Mouse (Mus musculus): ENCODE measurements around the gene Gm20388.
A peak's percentile ranks its signal among the peaks of the same experiment; 100 is the strongest.

The Gm20388 gene

DNA sequence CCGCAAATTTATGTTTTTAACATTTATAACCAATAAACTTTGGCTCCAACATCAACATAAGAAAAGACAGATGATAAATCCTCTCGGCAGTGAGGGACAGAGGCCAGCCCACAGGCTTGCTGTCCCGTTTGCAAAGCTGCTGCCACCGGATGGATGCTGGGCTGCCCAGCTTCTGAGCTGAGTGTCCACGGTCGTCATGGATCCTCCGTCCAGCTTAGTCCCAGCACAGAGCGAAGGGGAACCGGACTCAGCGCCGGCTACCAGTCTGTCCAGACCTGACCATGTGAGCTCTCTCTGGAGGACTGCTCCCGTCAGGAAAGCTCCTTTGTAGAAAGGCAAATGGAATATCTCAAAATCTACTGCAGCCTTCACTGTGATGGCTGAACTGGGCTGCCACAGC lies 1289.4 kb downstream of the Gm20388 start:
- no peak for DNase-seq (ENCODE audit: extremely low read depth, insufficient read length, low spot score)

DNA sequence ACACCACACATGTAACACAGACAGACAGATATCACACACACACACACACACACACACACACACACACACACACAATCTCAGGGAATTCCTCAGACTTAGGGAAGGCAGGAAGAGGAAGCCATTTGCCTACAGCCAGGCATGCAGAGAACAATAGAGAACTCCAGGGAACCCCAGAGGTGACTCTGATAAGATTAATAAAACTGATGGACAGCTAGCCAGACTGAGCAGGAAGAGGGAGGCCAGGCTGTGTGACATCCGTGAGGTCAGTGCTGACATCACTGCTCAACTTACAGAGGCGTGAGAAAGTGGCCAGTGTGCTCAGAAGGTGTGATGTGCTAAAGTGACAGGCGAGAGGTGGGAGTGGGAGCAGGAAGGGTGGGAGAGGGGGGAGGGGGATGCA lies 1290.3 kb downstream of the Gm20388 start:
- DNase-seq (ENCODE audit: extremely low read depth, insufficient read length, low spot score), result no peak

DNA sequence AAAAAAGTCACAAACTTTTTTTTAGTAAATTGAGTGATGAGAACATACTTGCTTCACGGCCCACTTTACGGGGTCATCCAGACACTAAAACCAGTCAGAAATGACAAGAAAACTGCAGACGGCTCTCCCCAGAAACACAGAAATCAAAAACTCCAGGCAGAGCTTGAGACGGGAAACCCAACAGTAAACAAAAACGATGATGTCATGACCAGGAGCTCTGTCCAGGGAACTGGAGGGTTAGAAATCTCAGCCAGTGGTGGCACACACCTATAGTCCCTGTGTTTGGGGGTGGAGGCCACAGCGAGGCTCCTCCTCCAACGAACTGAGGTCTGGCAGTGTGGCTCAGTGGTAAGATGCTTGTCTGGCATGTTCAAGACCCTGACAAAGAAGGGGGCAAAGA lies 1291.0 kb downstream of the Gm20388 start:
- no peak for DNase-seq (ENCODE audit: extremely low read depth, insufficient read length, low spot score)

DNA sequence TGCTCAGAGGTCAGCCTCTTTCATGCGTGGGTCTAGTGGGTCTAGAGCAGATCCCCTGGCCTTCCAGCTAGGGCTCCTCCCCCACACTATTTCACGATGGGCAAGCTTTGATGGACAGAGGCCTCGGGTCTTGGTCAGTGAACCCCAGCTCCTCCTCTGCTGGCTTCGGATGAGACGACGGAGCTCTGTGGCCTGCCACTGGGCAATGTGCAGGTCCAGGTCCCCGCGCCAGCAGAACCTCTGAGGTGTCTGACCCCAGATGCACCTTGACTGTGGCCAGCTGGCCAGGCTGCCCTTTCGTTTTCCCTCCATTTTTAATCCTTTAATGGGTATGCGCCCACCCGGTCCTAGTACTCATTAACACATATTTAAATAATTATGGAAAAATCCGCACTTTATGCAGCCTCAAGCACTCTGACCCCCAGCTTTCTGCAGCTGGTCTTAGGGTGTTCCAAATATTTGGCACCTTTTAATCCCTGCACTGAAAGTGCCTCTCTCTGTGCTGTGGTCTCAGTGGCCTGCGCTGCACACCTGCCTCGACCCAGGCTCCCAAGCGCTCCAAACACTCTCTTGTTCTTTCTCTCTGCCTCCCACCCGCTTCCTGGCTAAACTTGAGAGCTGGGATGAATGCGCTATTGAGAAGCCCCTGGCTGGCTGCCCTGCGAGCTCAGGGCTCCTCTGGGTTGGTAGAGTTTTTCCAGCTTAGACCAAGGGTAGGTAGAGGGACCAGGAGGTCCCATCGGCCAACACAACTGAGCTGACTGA lies 1293.2 kb downstream of the Gm20388 start:
- DNase-seq (ENCODE audit: extremely low read depth, insufficient read length, low spot score), result no peak

DNA sequence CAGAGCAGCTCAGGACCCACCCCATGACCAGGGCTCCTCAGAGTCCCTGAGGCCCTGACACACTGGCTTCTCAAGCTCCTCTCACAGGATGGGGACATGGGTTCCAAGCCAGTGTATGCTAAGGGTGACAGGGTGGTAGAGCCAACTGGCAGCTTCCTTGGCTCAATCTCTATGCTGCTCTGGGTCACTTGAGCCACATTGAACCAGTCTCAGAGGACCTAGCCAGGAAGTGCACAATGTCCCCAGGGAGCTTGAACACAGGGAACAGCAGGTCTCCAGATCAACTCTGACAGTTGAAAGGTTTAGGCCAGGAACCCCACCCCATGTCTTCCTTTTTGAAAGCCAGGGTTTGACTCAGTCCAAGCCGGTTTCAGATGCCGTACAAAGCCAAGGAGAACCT lies 1296.5 kb downstream of the Gm20388 start:
- DNase-seq (ENCODE audit: extremely low read depth, insufficient read length, low spot score), result no peak

DNA sequence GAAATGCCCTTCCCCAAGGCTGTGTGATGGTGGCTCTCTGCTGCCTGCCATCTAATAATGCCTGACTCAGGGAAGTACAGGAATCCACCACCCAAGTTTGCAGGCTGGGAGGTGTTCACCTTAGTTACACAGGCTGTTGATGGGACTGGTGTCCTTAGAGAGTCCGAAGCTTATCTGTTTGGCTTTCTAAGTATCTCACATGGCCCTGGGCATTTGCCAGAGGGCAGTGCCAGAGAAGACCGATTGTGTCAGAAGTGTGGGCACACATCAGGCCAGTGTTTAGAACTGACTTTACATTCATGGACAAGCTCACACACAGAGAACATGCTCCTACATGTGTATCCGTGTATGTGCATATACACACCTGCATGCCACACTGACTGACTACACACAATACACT lies 1300.0 kb downstream of the Gm20388 start:
- DNase-seq (ENCODE audit: extremely low read depth, insufficient read length, low spot score), result no peak

DNA sequence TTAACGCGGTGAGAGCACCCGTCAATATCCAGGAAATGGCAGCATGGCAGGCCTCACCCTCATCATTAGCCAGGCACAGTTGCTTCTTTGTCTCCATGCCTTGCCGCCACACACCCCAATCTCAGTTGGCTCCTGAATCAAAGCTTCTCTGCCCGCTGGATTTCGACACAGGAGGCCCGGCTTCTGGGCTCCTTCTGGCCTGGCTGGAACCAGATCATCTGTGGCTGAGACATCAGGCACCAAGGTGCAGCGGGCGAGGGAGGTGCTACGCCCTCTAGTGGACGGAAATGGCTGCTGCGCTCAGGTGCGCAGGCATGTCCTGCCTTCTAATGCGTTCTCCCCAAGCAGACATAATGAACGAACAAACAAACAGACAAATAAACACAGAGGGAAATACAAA lies 1302.6 kb downstream of the Gm20388 start:
- peak; percentile 63 for DNase-seq (ENCODE audit: extremely low read depth, insufficient read length, low spot score)

DNA sequence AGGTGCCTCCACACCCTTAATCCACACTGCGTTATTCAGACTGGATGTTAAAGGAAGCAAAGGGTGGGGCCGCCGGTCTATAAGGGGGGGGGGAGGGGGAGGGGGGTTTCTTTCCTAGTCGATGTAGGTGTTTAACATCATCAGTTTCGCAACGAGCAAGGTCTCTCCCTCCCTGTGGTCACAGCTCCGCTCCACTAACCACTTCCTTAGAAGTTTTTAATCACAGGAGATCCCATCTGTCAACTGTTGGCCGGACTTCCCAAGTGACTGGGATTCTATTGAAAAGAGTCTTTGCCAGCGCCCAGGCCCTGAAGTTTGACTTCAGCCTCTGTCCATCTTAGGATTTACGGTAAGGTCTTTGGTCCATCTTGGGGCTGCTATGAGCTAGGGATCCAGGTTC lies 1303.0 kb downstream of the Gm20388 start:
- DNase-seq (ENCODE audit: extremely low read depth, insufficient read length, low spot score), result no peak

DNA sequence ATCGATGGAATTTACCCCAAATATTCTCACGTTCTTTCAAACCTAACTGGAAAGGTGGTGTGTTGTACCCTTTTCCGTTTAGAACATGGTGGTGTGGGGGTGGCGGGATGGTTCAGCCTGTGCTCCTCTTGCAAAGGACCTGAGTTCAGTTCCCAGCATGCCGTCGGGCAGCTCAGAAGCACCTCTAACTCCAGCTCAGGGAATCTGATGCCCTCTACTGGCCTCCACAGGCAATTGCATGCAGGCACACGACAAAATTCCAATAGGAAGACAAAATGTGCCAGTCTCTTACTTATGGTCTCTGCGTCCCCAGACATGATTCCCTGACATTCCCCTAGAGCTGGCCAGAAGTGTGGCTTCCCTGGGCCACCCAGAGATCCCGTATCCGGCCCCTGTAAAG lies 1304.3 kb downstream of the Gm20388 start:
- DNase-seq (ENCODE audit: extremely low read depth, insufficient read length, low spot score), result no peak

DNA sequence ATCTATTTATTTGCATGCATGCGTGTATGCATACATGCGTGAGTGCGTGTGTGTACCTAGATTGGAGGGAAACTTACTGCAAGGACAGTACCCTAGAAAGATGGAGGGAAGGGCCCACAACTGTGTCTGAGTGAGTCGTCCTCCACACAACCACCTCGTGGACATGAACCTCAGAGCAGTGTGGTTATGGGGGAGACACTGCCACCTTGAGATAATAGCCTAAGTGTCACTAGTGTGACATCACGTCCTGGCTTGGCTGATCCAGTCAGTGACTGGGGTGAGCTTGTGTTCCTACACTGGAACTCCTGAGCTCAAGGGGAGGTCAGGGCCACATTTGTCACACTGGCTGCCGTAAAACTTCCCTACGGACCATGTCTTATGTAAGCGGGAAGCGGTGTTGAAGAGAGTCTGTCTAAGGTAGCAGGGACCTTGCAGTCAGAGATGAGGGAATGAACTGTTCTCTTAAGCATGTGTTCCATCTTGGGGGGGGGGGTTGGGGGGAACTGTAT lies 1305.9 kb downstream of the Gm20388 start:
- DNase-seq (ENCODE audit: extremely low read depth, insufficient read length, low spot score), result no peak

DNA sequence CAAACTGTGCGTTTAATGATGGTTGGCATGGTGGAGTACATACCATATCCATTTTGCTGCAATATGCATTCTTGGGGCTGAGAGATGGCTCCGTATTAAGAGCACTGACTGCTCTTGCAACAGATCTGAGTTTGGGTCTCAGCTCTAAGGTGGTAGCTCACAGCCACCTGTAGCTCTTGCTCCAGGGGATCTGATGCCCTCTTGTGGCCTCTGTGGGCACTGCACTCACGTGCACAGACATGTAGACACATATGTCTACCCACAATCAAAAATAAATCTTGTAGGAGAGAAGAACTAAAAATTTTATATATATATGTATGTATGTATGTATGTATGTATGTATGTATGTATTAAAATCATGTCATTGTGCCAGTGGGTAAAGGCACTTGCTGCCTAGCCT lies 1307.8 kb downstream of the Gm20388 start:
- DNase-seq (ENCODE audit: extremely low read depth, insufficient read length, low spot score), result no peak

DNA sequence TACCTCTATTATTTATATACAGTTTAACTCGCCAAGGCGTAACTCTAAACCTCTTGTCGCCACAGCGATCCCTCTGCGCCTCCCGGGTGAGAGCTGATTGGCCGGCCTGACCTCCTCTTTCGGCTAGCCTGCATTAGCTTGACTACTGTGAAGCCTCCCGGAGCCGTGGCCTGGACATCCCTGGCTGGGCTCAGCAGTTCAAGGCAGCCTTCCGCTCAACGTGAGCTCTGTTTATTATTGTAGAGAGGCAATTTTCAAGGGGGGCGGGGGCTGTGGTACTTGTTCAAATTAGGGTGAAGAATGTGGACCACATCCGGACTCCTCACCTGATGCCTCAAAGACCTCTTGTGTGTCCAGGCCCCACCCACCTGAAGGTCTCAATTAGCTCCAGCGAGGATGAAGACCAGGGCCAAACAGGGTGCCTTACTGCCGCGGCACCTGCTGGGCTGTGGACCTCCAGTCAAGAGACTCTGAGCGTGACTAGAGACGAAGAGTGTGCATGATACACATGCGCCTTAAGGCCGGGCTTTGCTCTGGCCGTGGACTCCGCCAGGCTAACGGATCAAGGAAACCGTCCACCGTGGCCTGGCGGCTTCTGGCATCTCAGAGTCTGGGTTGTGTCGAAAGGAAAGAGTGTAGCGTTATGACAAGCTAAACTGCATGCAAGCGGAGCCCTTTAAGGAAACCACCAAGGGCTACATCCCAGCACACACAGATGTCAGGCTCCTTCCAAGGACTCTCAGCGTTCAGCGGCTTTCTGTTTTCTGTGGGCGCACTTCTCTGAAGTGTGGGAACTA lies 1309.7 kb downstream of the Gm20388 start:
- DNase-seq (ENCODE audit: extremely low read depth, insufficient read length, low spot score), result no peak

DNA sequence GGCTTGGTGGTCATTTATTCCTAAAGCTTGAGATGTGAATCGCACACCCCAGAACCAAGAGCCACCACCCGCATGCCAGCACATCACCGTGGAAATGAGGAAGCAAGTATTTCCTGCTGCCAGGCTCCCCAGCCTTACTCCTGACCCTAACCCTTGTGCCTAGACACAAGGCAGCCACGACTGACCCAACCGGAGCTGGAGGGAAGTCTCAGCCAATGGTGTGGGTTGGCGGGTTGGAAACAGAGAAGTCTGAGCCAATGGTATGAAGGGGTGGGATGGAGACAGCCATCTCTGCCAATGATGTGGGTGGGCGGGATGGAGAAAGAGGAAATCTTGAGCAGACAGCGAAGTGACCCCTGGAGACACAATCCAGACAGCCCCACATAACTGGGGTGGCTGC lies 1314.1 kb downstream of the Gm20388 start:
- DNase-seq (ENCODE audit: extremely low read depth, insufficient read length, low spot score), result no peak

DNA sequence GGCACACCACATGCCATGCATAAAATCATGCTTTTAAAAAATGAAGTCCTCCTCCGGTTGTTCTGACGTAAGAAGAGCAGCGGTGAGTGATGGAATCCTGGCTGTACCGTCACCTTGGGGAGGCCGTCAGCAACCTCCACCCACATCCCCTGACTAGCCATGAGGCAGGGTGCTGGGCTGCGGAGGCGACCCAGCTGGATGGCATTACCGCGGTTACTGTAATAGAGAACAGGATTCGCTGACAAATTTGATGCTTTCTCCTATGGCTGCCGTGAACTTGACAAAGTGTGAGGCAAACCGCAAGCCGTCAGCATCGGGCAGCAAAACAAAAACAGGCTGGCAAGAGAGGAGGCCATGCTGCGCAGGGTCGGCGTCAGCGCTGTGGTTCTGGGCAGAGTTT lies 1317.1 kb downstream of the Gm20388 start:
- DNase-seq (ENCODE audit: extremely low read depth, insufficient read length, low spot score), result no peak

DNA sequence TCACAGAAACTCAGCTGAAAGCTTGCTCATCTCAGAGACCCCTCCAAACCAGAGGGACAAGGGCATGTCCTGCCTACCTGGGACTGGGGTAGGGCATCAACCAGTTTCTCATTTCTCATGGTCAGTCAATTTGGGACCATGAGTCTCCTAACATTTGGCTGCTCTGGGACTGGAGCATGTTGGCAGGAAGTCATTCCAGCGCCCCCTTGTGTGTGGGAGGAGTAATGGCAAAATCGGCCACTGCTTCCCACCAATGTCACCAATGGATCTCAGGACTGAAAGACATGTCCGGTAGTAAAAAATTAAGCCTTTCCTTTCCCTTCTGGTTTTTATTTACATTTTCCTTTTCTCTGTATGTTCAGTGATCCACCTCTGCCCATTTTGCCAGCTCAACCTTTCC lies 1318.3 kb downstream of the Gm20388 start:
- DNase-seq (ENCODE audit: extremely low read depth, insufficient read length, low spot score), result no peak

DNA sequence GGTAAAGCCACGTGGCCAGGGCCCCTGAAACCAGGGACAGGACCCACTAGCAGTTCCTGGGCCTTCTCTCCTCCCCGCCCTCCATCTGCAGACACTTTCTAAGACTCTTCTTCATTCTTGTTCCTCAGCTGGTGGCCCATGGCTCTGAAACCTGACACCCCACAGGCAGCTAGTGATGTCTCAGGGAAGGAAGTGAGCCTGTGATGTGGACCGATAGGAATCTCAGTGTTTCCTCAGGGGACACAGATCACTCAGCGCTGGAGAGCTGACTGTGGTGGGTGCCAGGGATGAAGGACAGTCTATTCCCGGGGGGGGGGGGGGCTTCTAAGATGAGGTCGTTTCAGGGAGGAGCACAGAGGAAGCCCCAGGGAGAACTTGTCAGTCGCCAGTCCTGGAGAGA lies 1318.9 kb downstream of the Gm20388 start:
- DNase-seq (ENCODE audit: extremely low read depth, insufficient read length, low spot score), result peak; percentile 66

DNA sequence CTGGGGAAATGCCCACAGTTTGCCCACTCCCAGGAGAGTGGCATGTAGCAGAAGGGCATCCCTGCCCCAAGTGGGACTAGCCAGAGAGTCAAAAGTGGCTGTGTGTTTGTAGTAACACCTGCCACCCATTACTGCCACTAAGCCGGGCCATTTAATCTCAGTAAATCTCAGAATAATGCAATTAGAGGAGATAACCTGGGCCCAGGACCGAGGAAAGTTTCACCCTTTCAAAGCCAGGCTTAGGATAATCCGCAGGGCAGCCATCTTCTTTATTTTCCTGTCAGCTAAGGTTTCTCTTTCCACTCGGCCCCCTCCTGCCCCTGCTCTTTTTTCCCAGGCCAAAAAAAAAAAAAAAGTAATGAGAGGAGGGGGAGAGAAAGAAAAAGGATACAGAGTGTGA lies 1322.6 kb downstream of the Gm20388 start:
- no peak for DNase-seq (ENCODE audit: extremely low read depth, insufficient read length, low spot score)

DNA sequence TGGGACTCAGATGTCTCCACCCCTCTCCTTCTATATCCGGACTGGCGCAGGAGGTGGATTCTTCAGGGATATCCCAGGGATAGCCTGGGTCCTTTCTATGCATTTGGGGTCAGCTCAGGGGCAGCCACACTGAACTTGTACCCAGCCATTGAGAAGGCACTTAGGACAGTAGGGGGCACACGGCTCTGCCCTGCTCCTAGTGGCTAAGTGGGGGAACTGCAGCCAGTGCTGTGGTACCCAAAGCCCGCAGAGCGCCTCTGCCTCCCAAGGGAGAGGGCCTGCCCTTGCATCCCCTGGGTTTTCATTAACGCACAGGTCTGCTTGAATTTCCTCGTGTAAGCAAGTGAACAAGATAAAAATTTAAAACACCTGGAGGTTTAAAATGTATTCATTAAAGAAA lies 1324.3 kb downstream of the Gm20388 start:
- no peak for DNase-seq (ENCODE audit: extremely low read depth, insufficient read length, low spot score)

DNA sequence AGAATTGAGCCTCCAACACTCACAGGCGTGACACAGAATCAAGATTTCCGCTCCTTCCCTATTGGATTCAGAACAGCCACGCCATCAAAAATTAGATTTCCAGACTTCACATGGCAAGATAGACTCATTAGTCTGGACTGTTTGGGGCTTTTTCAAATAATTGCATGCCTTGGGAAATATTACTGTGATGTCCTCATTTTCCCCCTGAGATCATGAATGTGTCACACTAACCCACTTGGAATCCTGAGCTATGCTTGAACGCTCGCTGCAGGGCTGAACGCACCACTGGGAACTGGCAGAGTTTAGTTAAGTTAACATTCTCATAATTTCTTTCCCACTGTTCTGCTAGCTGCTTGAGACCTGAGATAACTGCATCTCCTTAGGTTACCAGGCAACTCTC lies 1329.0 kb downstream of the Gm20388 start:
- DNase-seq (ENCODE audit: extremely low read depth, insufficient read length, low spot score), result no peak

DNA sequence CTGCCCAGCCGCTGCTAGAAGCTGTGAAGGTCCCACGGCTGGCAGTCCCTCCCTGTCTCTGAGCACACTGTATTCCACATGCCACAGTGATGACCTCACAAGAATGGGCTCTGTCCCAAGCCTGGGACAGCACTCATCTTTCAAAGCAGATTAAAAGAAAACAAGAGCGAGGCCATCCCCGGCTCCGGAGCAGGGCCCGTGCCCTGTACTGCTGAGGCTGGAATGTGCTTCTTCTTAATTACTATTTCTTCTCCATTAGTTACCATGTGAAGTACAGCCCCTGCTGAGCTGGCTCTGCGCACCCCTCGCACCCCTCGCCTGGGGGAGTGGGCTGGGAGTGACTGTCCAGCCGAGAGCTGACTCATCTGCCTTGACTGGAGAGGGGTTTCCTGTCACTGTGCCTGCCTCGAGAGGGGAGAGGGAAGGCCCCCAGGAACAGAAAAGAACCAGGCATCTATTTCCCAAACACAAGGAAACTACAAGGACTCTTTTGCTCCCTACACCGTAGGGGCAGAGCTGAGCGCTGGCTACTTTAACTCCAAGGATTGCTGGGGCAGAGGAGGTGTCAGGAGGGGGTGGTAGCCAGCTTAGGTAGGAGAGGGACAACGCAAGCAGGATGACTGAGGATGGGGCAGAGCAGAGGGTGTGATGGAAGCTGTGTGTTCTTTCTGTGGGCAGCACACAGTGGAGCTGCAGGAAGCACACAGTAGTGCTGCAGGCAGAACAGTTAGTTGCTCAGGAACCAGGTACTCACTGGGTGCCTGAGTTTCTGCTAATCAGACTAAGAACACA lies 1331.3 kb downstream of the Gm20388 start:
- peak; percentile 66 for DNase-seq (ENCODE audit: extremely low read depth, insufficient read length, low spot score)

DNA sequence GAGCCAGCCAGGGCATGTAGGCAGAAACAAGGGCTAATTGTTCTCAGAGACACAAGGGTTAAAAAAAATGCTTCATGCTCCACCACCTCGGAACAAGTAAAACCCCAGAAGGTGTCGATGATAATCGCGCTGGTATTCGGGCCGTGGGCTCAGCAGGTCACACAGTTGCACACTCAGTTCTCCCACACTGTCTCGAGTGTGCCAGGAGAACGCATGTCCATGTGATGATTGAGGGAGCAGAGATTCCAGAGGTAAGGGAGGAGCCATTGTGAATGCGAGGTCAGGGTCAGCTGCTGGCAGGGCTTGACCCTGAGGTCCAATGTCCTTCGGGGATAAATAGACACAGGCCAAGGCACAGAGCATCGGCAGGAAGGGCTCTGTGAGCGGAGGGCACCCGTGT lies 1332.0 kb downstream of the Gm20388 start:
- no peak for DNase-seq (ENCODE audit: extremely low read depth, insufficient read length, low spot score)

All from 3134 (cell line).